Mouse (Mus musculus) cerebellum, adult 2 months (tissue): ENCODE measurements around the gene Cst3. TPM values are rescaled to one million over a fixed set of nuclear protein-coding genes. Genes with fewer than 3 reads are reported as not detected.

Experiments
- DNase-seq, 2 experiments: peaks; one replicate each; pipeline ENCODE4 v3.0.0; 2021
- H3K27ac ChIP-seq: fragments of 200-500 bp; 2 replicates; pipeline ENCODE4 v1.5.1; 2012; ENCODE audit warnings: low read length, control low read depth, inconsistent platforms; ENCODE audit not compliant: insufficient read depth
- H3K27me3 ChIP-seq: fragments of 200-500 bp; 2 replicates; pipeline ENCODE4 v1.6.1; 2012; ENCODE audit warnings: inconsistent platforms, mild to moderate bottlenecking, low read length, moderate library complexity; ENCODE audit not compliant: control insufficient read depth, insufficient read depth
- H3K4me1 ChIP-seq: fragments of 200-500 bp; 2 replicates; pipeline ENCODE4 v1.6.1; 2011; ENCODE audit warnings: low read length; ENCODE audit not compliant: control insufficient read depth, insufficient read depth
- H3K4me3 ChIP-seq: fragments of 200-500 bp; replicated peaks from 2 replicates; pipeline ENCODE3; 2011; ENCODE audit warnings: mild to moderate bottlenecking, low read depth, low read length, control low read depth; ENCODE audit not compliant: insufficient read depth
- CTCF ChIP-seq: fragments of 200-500 bp; IDR thresholded peaks from 2 replicates; pipeline ENCODE4 v1.5.1; 2011; ENCODE audit warnings: low read depth, mild to moderate bottlenecking, control low read depth, low read length, moderate library complexity, borderline replicate concordance; ENCODE audit not compliant: insufficient read depth
- POLR2A ChIP-seq: fragments of 200-500 bp; IDR thresholded peaks from 2 replicates; pipeline ENCODE4 v1.6.1; 2011; ENCODE audit warnings: low read length, control low read depth, borderline replicate concordance; ENCODE audit not compliant: insufficient read depth
- WGBS: fragments of 180-500 bp; shearing (Covaris S2); methylation state at CpG from one replicate; pipeline ENCODE4 v1.1.7; 2018; 5-methylcytosine and 5-hydroxymethylcytosine counted together
- polyA plus RNA-seq: library from polyadenylated mRNA; depleted of rRNA; stranded (reverse); fragments of >200 nt; gene quantifications from 2 replicates; pipeline ENCODE4 v1.2.3, GENCODE M21; 2012; rRNA removed

Cst3 gene
- polyA plus RNA-seq: 1,975 and 2,220 TPM in 2 replicates

- WGBS: 0% methylated on average over 19 of the region's 19 CpGs
- Histone ChIP-seq H3K4me3 (peak within 1 kb of the TSS; percentile 92), H3K27ac (peak within 1 kb of the TSS; percentile 71), H3K27me3 (no peaks in the 10 kb centered on the region), H3K4me1 (no peaks in the 10 kb centered on the region)
- TF ChIP-seq POLR2A (peak; percentile 76; the same call in 1 of the 2 replicates), CTCF (no peak)
- peak; percentile 87 for DNase-seq
Measured at GRCm38 (mm10) chr2:148875335-148875811, at the start of gene Cst3. TSS of gene Cst3 (minus strand) at chr2:148875692.

GRCm38 (mm10) chr2:148902286-148902685, 26.8 kb upstream of the Cst3 start:
- Histone ChIP-seq H3K4me1 (no peaks in the 10 kb centered on the region), H3K27ac (no peak overlapping the region), H3K27me3 (no peaks in the 10 kb centered on the region), H3K4me3 (no peak overlapping the region)
- peak; percentile 39 to 70 for DNase-seq
- 9% methylated on average over 5 of the region's 5 CpGs for WGBS
- TF ChIP-seq CTCF (peak; percentile 84), POLR2A (no peak)

- TF ChIP-seq POLR2A: no peak
- no peak for TF ChIP-seq CTCF
- 62% methylated on average over 4 of the region's 4 CpGs for WGBS
- no peaks in the 10 kb centered on the region for H3K27me3 ChIP-seq
- H3K27ac ChIP-seq: no peak overlapping the region
- no peak overlapping the region for H3K4me3 ChIP-seq
- no peaks in the 10 kb centered on the region for H3K4me1 ChIP-seq
- no peak for DNase-seq
Measured at GRCm38 (mm10) chr2:148900305-148900704, 24.8 kb upstream of the Cst3 start.

- no peak for DNase-seq
- TF ChIP-seq CTCF (no peak), POLR2A (no peak)
- Histone ChIP-seq H3K27ac (no peak overlapping the region), H3K4me1 (no peaks in the 10 kb centered on the region), H3K27me3 (no peaks in the 10 kb centered on the region), H3K4me3 (no peak overlapping the region)
- 44% methylated on average over 1 of the region's 1 CpGs for WGBS
Measured at GRCm38 (mm10) chr2:148896219-148896618, 20.7 kb upstream of the Cst3 start.

GRCm38 (mm10) chr2:148893107-148893506, 17.6 kb upstream of the Cst3 start:
- H3K4me1 ChIP-seq: no peaks in the 10 kb centered on the region
- TF ChIP-seq POLR2A: no peak
- TF ChIP-seq CTCF: no peak
- no peak overlapping the region for H3K4me3 ChIP-seq
- no peak overlapping the region for H3K27ac ChIP-seq
- H3K27me3 ChIP-seq: no peaks in the 10 kb centered on the region
- no peak for DNase-seq

- WGBS: 14% methylated on average over 5 of the region's 5 CpGs
- H3K4me3 ChIP-seq: no peak overlapping the region
Measured at GRCm38 (mm10) chr2:148890021-148890851, 14.7 kb upstream of the Cst3 start.

GRCm38 (mm10) chr2:148889331-148890010, 14.0 kb upstream of the Cst3 start:
- H3K27me3 ChIP-seq: no peaks in the 10 kb centered on the region
- TF ChIP-seq POLR2A: no peak
- TF ChIP-seq CTCF: no peak
- no peaks in the 10 kb centered on the region for H3K4me1 ChIP-seq
- no peak overlapping the region for H3K27ac ChIP-seq
- 33% methylated on average over 3 of the region's 3 CpGs for WGBS
- DNase-seq: no peak
- no peak overlapping the region for H3K4me3 ChIP-seq

More at GRCm38 (mm10) chr2:148890021-148890851, 14.7 kb upstream of the Cst3 start:
- no peak overlapping the region for H3K27ac ChIP-seq
- H3K27me3 ChIP-seq: no peaks in the 10 kb centered on the region
- TF ChIP-seq POLR2A (no peak), CTCF (no peak)
- peak in 1 of 2 experiments; percentile 37 for DNase-seq
- H3K4me1 ChIP-seq: no peaks in the 10 kb centered on the region

- Histone ChIP-seq H3K27ac (no peak overlapping the region), H3K4me1 (no peaks in the 10 kb centered on the region), H3K27me3 (no peaks in the 10 kb centered on the region), H3K4me3 (no peak overlapping the region)
- no peak for TF ChIP-seq CTCF
- TF ChIP-seq POLR2A: no peak
- 67% methylated on average over 3 of the region's 3 CpGs for WGBS
- no peak for DNase-seq
Measured at GRCm38 (mm10) chr2:148888872-148889271, 13.4 kb upstream of the Cst3 start.
